Mouse (Mus musculus) MEL-GATA-1-ER (cell line): ENCODE data around the gene Cacna1e.

Experiments
- DNase-seq: peaks from one replicate; pipeline ENCODE4 v3.0.0-alpha.2; 2012; ENCODE audit warnings: low read depth; ENCODE audit errors: extremely low read depth

The Cacna1e gene

GRCm38 (mm10) chr1:154839272-154839671, 45.0 kb downstream of the Cacna1e start:
- DNase-seq: no peak

DNA sequence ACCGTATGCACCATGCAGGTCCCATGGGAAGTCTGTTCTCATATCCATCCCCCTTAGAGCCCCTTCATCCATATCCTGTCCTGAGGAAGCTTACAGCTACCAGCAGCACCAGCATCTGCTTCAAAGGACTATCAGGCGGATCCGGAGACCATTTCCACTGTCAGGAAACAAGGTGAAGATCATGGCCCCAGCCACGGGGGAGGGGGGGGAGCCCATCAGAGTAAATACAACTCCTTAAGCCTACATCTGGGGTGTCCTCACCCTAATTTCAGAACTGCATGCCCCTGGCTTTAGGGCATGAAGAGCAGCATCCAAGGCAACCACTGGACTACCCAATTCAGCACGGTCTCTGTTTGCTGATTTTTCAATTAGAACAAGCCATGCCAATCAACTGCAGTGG, 47.8 kb downstream of the Cacna1e start:
- no peak for DNase-seq

- DNase-seq: no peak
These were observed 52.1 kb downstream of the Cacna1e start for GRCm38 (mm10) chr1:154832168-154832539.

DNA sequence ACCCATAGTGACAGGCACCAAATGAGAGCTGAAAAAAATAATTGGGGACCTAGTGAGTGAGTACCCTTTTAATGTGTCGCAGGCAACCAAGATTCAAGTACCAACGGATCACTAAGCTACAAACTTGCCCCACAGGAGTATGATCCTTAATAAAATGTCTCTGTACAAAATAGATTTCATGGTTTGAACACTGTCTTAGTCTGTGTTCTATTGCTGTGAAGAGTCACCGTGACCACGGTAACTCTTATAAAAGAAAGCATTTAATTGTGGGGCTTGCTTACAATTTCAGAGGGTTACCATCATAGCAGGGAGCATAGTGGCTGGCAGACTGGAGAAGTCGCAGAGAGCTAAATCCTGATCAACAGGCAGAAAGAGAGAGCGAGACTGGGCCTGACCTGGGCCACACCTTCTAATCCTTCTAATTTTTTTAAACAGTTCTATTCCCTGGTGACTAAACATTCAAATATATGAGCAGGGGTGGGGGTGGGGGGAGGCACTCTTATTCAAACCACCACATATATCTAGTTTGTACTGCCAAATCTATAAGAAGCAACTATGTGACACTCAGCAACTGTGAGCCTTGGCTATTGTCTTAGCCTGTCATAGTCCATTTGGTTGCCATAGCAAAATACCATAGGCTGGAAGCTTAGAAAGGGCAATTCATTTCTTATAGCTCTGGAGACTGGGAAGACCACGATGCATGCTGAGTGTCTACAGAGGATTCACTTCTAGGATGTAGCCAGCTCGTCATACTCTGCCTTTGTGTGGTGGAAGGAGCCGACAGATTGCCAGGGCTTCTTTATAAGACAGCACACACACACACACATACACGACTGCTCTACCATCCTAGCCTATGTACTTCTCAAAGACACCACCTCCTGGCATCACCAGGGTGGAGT, 52.8 kb downstream of the Cacna1e start:
- DNase-seq: no peak

- DNase-seq: no peak
These were observed 54.2 kb downstream of the Cacna1e start for GRCm38 (mm10) chr1:154830051-154830450.

- DNase-seq: no peak
These were observed 61.2 kb downstream of the Cacna1e start for GRCm38 (mm10) chr1:154823098-154823497.

DNA sequence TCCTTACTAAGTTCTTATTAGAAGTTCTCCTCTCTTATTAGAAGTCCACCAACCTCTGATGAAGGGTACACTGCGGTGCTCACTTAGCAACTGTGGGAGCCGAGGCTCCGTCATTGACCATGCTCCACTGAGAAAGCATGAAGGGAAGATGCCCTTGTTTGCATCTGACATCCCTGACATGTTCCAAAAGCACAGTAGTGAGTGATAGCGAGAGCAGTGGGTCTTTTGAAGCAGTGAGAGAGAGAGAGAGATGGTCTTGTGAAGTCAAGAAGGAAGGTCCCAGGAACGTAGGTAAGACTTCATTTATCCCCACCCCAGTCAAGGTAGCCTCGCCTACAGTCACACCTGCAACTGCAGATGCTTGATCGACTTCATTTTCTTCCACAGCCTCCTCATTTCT, 63.9 kb downstream of the Cacna1e start:
- DNase-seq: no peak

DNA sequence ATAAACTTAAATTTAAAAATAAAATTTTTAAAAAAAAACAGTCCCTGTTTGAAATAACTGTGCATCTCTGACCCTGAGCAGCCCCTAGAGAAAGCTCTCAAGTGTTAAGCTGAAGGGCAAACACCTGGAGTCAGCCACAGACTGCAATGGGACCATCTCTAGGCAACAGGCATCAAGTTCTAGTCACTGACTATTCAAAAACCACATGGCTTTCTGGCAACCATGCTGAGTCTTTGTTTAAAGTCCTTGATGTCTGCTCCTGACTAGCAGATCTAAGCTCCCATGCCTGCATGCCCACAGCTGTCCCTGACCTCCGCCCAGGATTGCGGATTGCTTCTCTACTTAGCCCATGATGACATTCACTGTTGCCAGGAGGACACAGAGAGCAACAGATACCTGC, 64.3 kb downstream of the Cacna1e start:
- no peak for DNase-seq

- DNase-seq: no peak
These were observed 65.6 kb downstream of the Cacna1e start for GRCm38 (mm10) chr1:154818742-154819141.

DNA sequence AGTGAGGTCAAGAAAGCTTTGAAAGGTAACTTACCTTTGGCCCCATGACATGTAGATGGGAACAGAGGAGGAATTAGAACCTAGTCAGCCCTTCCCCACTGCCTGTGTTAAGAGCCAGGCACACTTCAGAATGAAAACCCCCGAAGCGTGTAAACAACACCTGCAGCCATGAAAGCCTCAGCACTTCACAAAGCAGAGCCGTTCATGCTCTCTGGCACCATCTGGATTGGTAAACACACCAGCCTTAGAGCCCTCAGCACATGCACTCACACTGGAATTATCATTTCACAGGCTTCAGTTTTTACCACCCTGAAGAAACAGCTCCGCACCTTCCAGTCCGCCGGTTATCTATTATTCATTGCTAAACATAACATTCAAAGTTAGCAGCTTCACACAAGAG, 67.5 kb downstream of the Cacna1e start:
- DNase-seq: no peak

- no peak for DNase-seq
These were observed 68.0 kb downstream of the Cacna1e start for GRCm38 (mm10) chr1:154816267-154816666.

GRCm38 (mm10) chr1:154805742-154806141, 78.6 kb downstream of the Cacna1e start:
- DNase-seq: no peak

GRCm38 (mm10) chr1:154805038-154805437, 79.3 kb downstream of the Cacna1e start:
- no peak for DNase-seq

GRCm38 (mm10) chr1:154802301-154802904, 81.9 kb downstream of the Cacna1e start:
- no peak for DNase-seq

GRCm38 (mm10) chr1:154799257-154799656, 85.0 kb downstream of the Cacna1e start:
- DNase-seq: no peak

DNA sequence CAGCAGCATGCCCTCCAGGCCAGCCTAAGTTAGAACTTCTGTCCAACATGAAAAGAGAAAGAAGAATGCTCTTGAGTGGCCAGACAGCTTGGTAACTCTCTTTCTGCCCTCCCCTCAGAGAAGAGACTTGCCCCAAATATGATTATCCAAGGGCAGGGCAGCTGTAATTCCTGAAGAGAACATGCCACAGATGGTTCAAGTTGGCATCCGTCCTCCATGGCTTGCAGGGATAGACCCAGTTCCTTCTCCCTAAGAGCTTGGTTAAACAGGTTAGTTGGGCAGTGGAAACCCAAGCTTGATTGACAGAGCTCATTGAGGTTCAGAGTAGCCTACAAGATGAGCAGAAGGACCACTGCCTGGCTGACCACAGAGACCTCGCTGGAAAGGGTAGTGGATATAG, 85.5 kb downstream of the Cacna1e start:
- DNase-seq: no peak

GRCm38 (mm10) chr1:154796685-154797084, 87.6 kb downstream of the Cacna1e start:
- no peak for DNase-seq

- DNase-seq: peak; percentile 2
These were observed 89.8 kb downstream of the Cacna1e start for GRCm38 (mm10) chr1:154794518-154794951.

DNA sequence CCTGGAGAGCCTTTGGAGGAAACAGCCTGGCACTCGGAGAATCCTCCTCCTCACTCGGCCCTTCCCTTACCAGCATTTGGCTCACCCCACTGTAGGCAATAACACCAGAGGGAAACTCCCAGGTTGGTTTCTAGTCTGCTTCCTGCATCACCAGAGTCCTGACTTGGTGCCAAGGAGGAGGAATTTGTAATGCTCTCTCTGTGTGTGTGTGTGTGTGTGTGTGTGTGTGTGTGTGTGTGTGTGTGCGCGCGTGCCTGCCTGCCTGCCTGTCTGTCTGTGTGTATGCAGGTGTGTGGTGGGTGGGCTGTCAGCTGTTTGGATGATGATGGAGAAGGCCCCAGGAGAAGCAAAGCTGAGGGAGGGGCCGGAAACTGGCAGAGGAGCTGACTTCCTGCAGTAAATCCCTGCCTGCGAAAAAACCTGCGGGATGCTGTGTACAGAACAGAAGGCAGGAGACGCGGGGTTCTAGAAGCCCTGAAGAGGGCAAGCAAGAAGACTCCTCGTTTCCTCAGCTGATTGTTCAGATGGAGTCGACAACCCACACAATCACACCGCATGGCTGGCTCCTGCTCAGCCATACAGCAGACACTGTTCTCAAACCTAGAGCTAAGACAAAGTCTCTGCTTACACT, 92.6 kb downstream of the Cacna1e start:
- no peak for DNase-seq

DNA sequence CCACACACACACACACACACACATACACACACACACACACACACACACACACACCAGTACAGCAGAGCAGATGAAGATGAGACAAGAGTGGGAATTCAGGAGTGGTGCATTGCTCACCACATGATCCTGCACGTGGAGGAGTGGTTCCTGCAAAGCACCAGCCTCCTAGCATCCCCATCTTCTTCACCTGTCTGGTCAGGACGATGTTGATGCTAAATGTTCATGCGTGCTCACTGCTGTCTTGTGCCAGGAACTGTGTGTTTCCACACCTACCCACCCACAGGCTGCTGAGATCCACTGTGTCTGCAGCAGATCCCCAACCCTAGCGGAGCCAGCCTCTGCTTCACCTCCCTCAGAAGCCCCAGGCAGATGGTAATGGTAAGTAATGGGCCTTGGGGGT, 95.8 kb downstream of the Cacna1e start:
- no peak for DNase-seq

DNA sequence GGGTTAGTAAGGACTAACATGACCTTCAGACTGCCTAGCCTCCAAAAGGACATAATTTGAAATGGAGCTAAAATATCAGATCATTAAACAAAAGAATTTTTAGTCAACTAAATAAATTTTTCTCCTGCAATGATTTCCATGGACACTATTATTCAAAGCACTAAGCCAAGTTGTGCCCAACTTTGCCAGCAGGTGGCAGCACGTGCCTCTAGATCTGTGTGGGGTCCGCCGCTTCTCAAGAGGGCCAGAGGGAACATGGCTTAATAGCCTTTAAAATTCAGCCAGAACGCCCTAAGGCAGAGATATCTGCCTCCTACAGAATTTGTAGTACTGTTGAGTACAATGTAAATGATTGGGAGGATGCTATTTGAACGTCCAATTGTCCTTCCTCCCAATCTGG, 96.2 kb downstream of the Cacna1e start:
- DNase-seq: peak; percentile 16

DNA sequence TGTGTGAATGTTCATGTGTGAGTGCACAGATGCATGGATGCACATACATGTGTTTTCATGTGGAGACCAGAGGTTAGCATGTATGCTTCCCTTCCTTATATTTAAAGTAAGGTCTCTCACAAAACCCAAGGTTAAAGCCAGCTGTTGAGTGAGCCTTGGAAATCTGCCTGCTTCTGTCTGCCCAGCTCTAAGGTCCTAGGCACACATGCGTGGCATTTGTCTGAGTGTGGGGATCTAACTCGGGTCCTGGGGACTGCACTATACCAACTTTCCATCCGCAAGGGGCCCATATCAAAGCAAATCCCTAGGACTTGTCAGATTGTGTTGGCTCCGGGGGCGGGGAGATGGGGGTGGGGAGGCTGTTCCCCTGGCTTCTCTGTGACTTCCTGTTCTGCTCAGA, 96.9 kb downstream of the Cacna1e start:
- DNase-seq: no peak
